Mouse (Mus musculus) erythroblast, embryonic 14.5 days (primary cell): Measurements from ENCODE around the gene Men1. TPM values are rescaled to one million over a fixed set of nuclear protein-coding genes. Genes with fewer than 3 reads are reported as not detected.

Experiments
- H3K27me3 ChIP-seq: 2 replicates; pipeline ENCODE4 v1.6.1; 2012; ENCODE audit warnings: inconsistent platforms; ENCODE audit not compliant: control insufficient read depth
- H3K36me3 ChIP-seq: 2 replicates; pipeline ENCODE4 v1.6.1; 2012; ENCODE audit warnings: mild to moderate bottlenecking, inconsistent platforms; ENCODE audit not compliant: control insufficient read depth
- H3K4me1 ChIP-seq: 2 replicates; pipeline ENCODE4 v1.6.1; 2012; ENCODE audit warnings: inconsistent platforms; ENCODE audit not compliant: control insufficient read depth
- H3K4me3 ChIP-seq: replicated peaks from 2 replicates; pipeline ENCODE3; 2012; ENCODE audit warnings: moderate library complexity, mild to moderate bottlenecking, inconsistent platforms
- H3K9me3 ChIP-seq: 2 replicates; pipeline ENCODE4 v1.6.1; 2012; ENCODE audit warnings: low read length, inconsistent platforms, mixed read lengths; ENCODE audit not compliant: control insufficient read depth
- GATA1 ChIP-seq: IDR thresholded peaks from 2 replicates; pipeline ENCODE4 v1.6.1; 2012; ENCODE audit warnings: low read length, inconsistent platforms, mixed read lengths
- TAL1 ChIP-seq: IDR thresholded peaks from 3 replicates; pipeline ENCODE4 v1.6.1; 2012; ENCODE audit warnings: low read length, inconsistent platforms, mixed read lengths
- polyA plus RNA-seq: library from polyadenylated mRNA; stranded (reverse); fragments of >175 nt; gene quantifications from 2 replicates; pipeline ENCODE4 v1.2.3, GENCODE M21; 2012

Gene Men1
- polyA plus RNA-seq, 1 experiment = 8.3 TPM

DNA sequence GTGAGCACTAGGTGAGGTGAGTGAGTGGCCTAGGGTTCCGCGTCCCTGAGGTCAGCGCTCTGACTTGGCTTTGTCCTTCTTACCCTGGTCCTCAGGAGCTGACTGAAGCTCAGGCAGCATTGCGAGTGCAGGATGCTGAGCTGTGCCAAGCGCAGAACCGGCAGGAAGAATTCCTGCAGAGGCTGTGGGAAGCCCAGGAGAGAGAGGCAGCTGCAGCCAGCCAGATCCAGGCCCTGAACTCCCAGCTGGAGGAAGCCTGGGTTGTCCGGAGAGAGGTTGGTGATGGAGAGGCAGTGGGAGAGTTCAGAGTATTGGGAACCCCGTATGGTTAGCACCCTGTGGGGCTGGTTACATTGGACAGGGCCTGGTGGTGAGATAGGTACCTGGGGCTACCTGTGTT, 21.0 kb upstream of the Men1 start:
- H3K9me3 ChIP-seq = no peaks in the 10 kb centered on the region
- TF ChIP-seq TAL1 (no peak), GATA1 (no peak)
- no peaks in the 10 kb centered on the region; the same call in 1 of the 2 replicates for H3K4me1 ChIP-seq
- H3K4me3 ChIP-seq = no peak overlapping the region
- H3K36me3 ChIP-seq = peaks cover 88% of the 10 kb centered on the region
- no peaks in the 10 kb centered on the region for H3K27me3 ChIP-seq

DNA sequence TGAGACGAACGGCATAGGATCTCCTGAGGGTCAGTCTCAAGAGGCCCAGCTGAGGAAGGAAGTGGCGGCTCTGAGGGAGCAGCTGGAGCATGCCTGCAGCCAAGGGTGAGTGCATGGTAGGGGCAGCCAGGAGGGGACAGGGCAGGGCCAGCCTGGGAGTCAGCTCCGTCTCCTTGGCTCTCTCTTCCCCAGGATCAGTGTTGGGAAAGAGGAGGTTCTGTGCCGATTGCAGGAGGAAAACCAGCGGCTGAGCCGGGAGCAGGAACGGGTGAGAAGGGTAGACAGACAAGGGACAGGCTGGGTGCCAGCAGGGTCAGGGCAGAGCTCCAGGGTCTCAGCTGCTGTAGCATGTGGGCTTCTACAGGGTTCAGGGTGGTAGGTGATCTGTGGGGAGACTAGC, 20.3 kb upstream of the Men1 start:
- Histone ChIP-seq H3K36me3 (peaks cover 92% of the 10 kb centered on the region), H3K4me1 (no peaks in the 10 kb centered on the region; the same call in 1 of the 2 replicates), H3K9me3 (no peaks in the 10 kb centered on the region), H3K27me3 (no peaks in the 10 kb centered on the region), H3K4me3 (no peak overlapping the region)
- TF ChIP-seq TAL1 (no peak), GATA1 (no peak)

- H3K27me3 ChIP-seq = no peaks in the 10 kb centered on the region
- H3K36me3 ChIP-seq = peaks cover 96% of the 10 kb centered on the region
- H3K9me3 ChIP-seq = no peaks in the 10 kb centered on the region
- no peaks in the 10 kb centered on the region; the same call in 1 of the 2 replicates for H3K4me1 ChIP-seq
- no peak overlapping the region for H3K4me3 ChIP-seq
- TF ChIP-seq GATA1 (no peak), TAL1 (no peak)
These were observed 19.2 kb upstream of the Men1 start for GRCm38 (mm10) chr19:6315573-6315972.

GRCm38 (mm10) chr19:6318145-6318544, 16.6 kb upstream of the Men1 start:
- Histone ChIP-seq H3K36me3 (peaks cover 96% of the 10 kb centered on the region), H3K4me3 (no peak overlapping the region), H3K27me3 (no peaks in the 10 kb centered on the region), H3K9me3 (no peaks in the 10 kb centered on the region), H3K4me1 (peaks cover 8% of the 10 kb centered on the region)
- TF ChIP-seq TAL1 (no peak), GATA1 (no peak)

DNA sequence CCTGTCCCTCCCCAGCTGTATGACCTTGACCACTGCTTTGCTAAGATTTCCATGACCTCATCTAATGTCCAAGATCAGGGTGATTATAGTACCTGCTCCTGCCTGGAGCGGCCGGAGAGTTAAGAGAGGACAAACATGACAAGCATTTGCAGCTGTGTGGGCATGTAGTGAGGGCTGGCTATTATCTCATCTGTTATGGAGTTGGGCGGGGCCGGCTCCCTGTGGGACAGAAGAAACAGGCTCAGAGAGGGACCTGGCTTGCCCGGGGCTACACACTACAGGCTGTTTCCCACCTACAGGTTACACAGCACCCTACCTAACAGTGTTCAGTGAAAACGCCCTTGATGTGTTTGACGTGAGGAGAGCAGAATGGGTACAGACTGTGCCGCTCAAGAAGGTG, 13.4 kb upstream of the Men1 start:
- peaks cover 8% of the 10 kb centered on the region for H3K4me1 ChIP-seq
- H3K36me3 ChIP-seq = peaks cover 76% of the 10 kb centered on the region
- no peaks in the 10 kb centered on the region for H3K27me3 ChIP-seq
- no peaks in the 10 kb centered on the region for H3K9me3 ChIP-seq
- H3K4me3 ChIP-seq = no peak overlapping the region
- TF ChIP-seq TAL1 (no peak), GATA1 (no peak)

DNA sequence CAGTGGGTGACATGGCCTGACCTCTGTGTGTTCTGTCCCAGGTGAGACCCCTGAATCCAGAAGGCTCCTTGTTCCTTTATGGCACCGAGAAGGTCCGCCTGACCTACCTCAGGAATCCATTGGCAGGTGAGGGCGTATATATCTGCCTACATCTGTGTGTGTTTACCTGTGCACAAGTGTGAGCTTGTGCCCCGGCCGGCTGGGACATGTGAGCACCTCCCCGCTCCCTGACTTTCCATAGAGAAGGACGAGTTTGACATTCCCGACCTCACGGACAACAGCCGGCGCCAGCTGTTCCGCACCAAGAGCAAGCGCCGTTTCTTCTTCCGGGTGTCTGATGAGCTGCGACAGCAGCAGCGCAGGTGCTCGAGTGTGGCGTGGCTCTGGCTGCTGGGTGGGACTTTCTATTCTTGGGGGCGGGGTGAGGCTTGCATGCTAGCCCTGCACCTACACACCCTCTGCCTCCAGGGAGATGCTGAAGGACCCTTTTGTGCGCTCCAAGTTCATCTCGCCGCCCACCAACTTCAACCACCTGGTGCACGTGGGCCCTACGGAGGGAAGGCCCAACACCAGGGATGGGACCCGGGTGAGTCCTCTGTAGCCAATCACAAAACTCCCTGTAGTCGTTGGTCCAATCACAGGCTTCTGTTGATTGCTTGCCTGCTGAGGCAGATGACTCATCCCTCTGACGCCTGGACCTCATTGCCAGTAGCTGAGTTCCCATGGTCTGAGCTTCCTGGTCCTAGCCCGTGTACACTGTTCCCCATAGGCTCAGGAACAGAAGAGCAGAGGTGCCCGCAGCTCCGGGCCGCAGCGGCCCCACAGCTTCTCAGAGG, 12.8 kb upstream of the Men1 start:
- H3K9me3 ChIP-seq = no peaks in the 10 kb centered on the region
- no peak overlapping the region for H3K4me3 ChIP-seq
- TF ChIP-seq TAL1 (no peak), GATA1 (no peak)
- H3K4me1 ChIP-seq = peaks cover 8% of the 10 kb centered on the region
- peaks cover 70% of the 10 kb centered on the region for H3K36me3 ChIP-seq
- no peaks in the 10 kb centered on the region for H3K27me3 ChIP-seq

- Histone ChIP-seq H3K36me3 (peaks cover 43% of the 10 kb centered on the region), H3K9me3 (no peaks in the 10 kb centered on the region), H3K4me1 (peaks cover 8% of the 10 kb centered on the region), H3K4me3 (no peak overlapping the region), H3K27me3 (no peaks in the 10 kb centered on the region)
- TF ChIP-seq TAL1 (no peak), GATA1 (no peak)
These were observed 10.0 kb upstream of the Men1 start for GRCm38 (mm10) chr19:6324751-6325150.

GRCm38 (mm10) chr19:6331178-6331577, 3.6 kb upstream of the Men1 start:
- Histone ChIP-seq H3K4me3 (peak overlapping the region; percentile 10), H3K36me3 (no peaks in the 10 kb centered on the region), H3K27me3 (no peaks in the 10 kb centered on the region), H3K4me1 (peaks cover 39% of the 10 kb centered on the region), H3K9me3 (no peaks in the 10 kb centered on the region)
- TF ChIP-seq TAL1 (no peak), GATA1 (no peak)

DNA sequence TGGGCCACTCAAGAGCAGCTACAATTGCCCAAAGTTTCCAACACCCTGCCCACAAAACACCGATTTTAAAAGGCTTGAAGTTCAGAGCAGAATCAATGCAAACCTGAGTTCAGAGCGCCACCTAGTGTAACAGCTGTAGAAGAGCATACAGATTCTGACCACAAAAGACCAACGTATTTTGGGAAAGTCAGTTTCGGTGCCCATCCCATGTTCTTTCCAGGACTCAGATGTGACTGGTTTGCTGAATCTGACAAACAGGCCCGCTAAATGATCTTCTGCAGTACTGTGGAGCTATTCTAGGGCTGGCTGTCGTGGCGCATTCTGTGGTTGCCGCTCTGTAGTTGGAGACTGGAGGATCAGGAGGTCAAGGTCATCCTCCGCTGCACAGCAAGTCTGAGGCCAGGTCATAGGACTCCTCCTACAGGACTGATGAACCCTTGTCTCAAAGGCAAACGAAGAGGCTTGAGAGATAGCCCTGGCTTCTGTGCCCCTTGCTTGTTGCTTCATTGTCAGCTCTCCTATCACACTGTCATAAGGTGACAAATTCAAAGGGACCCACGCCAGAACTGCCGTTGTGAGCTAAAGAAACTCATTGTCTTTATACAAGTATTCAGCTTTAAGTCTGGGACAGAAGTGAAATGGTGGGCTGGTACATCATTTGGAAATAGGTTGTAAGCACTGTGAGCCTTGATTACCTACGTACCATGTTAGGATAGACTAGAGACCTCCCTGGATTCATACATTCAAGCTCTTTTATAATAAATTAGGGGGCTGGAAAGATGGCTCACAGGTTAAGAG, 2.9 kb upstream of the Men1 start:
- TF ChIP-seq GATA1 = no peak
- TF ChIP-seq TAL1 = no peak
- no peaks in the 10 kb centered on the region for H3K27me3 ChIP-seq
- H3K36me3 ChIP-seq = peaks cover 5% of the 10 kb centered on the region
- peaks cover 46% of the 10 kb centered on the region for H3K4me1 ChIP-seq
- peak overlapping the region; percentile 10 for H3K4me3 ChIP-seq
- H3K9me3 ChIP-seq = no peaks in the 10 kb centered on the region
